Mouse (Mus musculus) urinary bladder, postnatal 4 days (tissue): ENCODE measurements around the gene Lsamp.

ENCODE experiments used
- DNase-seq, 2 experiments: peaks; one replicate each; pipeline ENCODE4 v3.0.0; 2021 to 2022; ENCODE audit warnings: low spot score in 2 of 2

The Lsamp gene

GRCm38 (mm10) chr16:41542641-41543040, 1558.5 kb downstream of the Lsamp start:
- DNase-seq: no peak

DNA sequence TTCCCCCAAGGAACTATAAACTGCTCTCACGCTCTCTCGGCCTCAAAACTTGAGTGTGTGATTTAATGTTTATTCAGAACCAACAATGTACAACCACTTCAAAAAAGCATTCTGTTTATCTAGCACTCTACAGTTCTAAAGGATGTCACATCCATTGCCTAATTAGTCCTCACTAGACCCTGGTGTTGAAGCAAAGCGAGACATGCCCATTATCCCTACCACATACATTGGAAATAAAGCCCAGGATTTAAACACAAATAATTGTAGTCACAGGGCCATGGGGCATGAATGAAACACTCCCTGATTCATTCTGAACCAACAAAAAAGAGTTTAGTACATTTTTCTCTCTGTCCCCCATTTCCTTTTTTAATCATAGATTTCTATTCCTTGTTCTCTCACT, 1567.0 kb downstream of the Lsamp start:
- DNase-seq: no peak

GRCm38 (mm10) chr16:41551851-41552262, 1567.7 kb downstream of the Lsamp start:
- no peak for DNase-seq

DNA sequence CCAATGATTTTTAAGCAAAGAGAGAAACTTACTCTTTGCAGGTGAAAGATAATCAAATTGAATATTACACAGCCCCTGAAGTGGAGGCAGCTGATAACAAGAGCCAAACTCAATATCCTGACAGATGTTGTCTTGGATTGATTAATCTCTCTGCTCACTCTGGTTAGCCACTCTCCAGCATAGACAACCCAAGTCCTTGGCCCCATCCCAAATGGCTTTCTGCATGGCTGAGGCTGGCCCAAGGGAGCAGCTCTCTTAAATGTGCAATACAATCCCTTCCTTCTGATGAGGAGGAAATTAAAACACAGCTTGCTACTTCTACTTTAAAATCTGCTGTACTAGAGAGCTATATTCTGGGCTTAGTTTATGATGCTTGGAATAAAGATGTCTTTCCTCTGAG, 1572.9 kb downstream of the Lsamp start:
- no peak for DNase-seq

- DNase-seq: no peak
These were observed 1581.1 kb downstream of the Lsamp start for GRCm38 (mm10) chr16:41565233-41565632.

DNA sequence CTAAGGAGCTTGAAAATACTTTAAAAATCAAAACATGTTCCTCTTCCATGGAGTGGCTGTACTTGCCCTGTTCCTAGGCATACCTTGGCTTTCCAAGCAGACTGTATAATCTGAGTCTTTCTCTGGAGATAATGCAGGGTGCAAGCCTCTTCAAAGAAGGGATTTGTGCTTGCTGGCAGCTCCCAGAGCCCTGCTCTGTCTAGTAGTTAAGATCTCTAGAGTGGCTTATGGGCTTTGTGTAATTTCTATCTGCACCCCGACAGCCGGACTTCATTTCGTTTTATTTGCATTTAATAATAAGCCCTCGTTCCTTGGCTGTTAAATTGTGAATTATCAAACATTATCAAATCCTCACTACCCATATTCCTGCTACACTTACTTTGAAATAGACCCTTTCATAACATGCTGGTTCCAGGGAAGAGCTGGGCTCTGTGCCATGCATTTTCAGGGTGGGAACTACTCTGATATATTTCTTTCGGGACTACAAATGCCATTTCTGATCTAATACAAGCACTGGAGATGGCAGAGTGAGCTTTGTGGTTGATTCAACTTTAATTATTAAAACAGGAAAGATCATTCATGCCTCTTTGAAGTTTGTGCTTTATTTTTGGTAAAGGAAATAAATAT, 1604.6 kb downstream of the Lsamp start:
- no peak for DNase-seq

- DNase-seq: no peak
These were observed 1628.1 kb downstream of the Lsamp start for GRCm38 (mm10) chr16:41612229-41612628.

DNA sequence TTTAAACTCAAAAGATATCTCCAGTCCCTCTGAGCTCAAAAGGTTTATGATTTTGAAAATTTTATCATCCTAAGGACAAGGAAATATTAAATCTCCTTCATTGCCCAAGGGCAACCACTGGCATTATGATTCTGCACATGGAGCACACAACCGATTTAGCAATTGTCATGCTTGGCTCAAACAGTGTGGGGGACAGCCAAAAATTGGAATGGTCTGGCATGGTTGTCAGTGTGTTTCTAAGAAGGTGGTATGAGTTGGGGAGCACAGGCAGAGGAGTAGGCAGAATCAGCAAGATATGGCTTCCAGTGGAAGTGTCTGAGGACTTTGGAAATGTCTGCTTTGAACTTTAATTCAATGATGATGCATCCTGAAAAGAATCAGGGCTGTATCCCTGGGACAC, 1639.7 kb downstream of the Lsamp start:
- DNase-seq: no peak

DNA sequence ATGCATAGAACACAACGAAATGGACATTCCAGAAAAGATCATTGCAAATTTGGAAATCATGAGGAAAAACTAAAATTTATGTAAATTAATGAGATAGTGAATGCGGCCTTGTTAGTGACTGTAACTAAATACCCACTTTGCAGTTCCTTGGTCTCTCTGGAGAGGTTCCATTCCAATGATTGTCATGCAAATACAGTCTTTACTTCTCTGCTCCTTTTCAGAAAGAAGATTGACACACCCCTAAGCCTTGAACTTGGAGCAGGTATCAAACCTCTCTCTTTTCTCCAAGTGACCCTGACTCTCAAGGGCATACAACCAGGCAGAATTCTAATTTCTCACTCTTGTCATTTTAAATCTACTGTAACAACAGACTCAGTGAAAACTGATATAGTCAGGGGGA, 1649.7 kb downstream of the Lsamp start:
- no peak for DNase-seq

DNA sequence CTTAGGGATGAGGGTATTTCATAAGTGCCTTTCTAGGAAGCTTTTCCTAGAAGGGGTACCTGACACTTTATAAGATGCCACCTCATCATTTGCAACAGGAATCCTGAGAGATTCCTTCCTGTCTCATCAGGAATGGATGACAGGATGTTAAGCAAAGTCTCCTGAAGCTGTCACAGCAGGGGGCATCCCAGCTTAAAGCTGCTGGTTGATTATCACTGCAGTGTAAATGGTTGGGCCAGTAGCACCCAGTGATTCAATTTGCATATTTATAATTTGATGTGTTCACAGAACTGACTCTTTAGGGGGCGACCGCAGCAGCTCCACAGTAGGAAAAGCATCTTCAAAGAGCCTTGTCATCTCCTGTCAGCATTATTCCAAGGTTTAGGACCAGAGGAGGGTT, 1656.7 kb downstream of the Lsamp start:
- DNase-seq: no peak

GRCm38 (mm10) chr16:41653261-41653660, 1669.1 kb downstream of the Lsamp start:
- DNase-seq: no peak

- no peak for DNase-seq
These were observed 1690.3 kb downstream of the Lsamp start for GRCm38 (mm10) chr16:41674316-41675038.

DNA sequence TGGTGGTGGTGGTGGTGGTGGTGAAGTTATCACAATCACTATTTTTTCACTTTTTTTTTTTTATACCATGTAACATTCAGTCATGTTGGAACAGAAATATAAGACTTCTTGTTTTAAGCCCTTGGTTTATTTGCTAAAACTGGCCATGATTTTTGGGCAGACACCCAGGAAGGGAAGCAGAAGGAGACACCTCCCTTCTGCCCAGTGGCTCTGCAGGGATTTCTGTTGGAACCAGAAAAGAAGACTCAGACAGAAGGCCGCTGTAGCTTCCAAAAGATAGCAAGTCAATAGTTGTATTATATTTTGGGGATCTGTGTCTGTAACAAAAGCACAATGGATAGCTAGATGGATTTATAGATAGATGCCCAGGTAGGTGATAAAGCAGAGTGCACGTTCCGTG, 1691.6 kb downstream of the Lsamp start:
- no peak for DNase-seq

DNA sequence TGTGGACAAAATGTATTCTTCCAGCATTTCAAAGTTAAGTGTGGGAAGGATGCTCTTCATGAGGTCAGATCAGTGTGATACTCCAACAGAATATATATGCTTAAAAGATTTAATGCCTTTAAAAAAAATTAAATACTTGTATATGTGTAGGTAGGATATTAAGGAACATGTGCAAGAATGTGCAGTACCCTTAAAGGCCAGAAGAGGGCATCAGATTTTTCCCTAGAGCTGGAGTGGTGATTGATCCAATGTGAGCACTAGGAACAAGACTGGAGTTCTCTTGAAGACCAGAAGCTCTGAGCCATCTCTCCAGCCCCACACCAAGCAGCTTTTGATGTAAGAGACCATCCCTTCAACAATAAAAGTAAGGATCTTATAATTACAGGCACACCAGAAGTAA, 1708.3 kb downstream of the Lsamp start:
- no peak for DNase-seq

DNA sequence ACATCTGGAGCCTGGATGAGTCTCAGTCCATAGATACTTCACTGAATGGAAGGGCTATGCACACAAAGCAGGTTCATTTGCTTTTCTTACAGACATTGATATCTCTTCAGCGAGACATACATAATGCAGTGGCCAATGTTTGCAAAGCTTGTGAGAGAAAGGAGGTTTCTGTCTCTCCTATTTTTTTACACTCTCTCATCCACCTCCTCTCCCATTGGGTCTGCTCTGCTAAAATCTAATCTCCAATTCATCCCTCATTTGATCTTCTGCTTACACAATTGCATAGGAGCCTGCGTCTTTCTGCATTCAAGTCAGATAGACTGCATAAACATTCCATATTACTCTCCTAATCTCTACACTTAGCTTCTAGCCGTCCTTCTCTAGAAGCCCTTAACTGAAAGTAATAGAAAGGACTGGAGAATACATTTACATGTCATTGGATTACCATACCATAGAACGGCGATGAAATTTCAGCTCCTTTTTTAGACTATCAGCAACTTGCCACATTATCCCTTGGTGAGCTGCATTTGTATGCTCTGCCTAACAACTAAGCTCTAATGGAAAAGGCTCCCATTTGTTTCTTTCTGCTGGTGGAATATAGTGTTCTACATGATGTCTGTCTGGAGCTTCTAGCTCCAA, 1717.7 kb downstream of the Lsamp start:
- DNase-seq: no peak

DNA sequence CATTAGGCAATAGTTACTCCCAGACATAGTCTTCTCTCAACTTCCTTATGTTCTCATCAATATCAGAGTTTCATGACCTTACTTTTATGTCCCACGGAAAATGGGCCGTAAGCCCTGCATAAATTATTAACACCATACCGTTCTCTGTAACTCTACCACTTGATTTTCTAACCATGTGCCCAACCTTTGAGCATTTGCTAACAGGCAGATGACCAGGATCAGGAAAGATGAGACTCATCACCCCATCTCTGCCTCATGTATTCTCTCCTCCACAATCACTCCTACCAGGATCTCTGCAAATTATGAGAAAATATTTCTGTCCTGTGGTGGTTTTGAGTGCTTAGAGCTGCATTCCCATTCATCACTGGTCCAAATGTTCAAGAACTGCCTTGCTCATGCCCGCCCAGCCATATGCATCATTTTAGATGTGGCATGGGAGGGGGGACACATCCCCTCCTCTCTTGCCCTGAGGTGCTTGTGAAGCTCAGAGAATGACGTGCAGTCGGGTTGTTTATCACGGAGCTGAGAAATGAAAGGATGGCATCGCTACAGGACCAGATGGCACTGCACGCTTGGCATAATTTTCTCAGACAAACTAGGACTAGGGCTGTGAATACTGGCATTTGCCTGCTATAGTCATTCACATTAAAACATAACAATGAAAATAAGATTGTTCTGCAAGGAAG, 1744.9 kb downstream of the Lsamp start:
- DNase-seq: no peak

- DNase-seq: no peak
These were observed 1745.8 kb downstream of the Lsamp start for GRCm38 (mm10) chr16:41729911-41730310.

DNA sequence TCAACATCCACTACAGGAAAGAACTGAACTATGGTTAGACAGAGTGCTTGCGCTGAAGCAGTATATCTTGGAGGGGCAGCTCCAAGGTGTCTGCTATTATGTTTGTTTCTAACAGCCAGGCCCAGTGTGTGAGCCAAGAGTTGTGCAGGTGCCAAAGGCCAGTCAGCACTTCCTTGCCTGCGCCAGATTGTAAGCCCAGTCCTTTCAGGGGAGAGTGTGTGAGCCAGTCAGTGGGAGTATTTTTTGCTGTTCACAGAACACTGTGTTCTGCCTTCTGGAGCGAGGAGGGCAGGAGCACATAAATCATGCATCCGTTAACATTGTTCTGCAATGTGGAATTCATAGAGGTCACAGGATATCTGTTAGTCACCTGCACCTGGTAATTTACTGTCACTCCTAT, 1760.9 kb downstream of the Lsamp start:
- peak in 1 of 2 experiments; percentile 31 for DNase-seq

DNA sequence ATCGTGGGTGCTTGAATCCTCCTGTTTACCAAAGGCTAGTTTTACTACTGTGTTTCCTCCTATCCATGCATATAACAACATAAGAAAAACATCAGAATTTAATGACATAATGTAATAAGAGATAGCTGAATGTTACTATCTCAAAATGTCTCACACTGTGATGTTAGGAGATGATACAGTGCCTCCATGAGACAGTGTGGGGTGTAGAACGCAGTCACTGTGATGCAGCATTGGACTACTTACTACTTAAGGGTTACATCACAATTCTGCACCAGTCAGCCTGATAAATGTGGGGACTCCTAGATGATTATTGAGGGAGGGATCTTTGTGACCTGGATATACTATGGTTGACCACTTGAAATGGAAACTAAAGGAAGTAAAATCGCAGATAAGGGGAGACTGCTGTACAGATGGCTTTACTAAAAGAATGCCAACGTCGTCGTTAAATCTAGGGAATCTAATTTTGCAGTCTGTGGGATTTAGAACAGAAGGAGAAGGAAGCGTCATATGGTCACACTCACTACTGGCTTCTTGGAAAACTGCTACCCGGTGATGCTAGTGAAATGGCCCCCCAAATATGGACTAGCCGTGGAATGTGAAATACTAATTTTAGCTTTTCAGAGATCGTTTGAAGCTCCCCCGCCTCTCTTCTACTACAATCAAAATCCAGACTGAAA, 1762.2 kb downstream of the Lsamp start:
- DNase-seq: no peak

- DNase-seq: no peak
These were observed 1763.7 kb downstream of the Lsamp start for GRCm38 (mm10) chr16:41747874-41748273.

GRCm38 (mm10) chr16:41748759-41749158, 1764.6 kb downstream of the Lsamp start:
- DNase-seq: no peak

- DNase-seq: no peak
These were observed 1780.1 kb downstream of the Lsamp start for GRCm38 (mm10) chr16:41764285-41764684.
